Mouse (Mus musculus): ENCODE data around the gene Sprr2a3. TPM values are rescaled to one million over a fixed set of nuclear protein-coding genes. Genes with fewer than 3 reads are reported as not detected.
"Not testable (repeated sequence)": the region's sequence is repeated elsewhere in the genome, so short reads cannot be mapped to it uniquely, and the experiment has no call there.

Sprr2a3 gene
- total and polyA plus RNA-seq, 3 experiments, result not detected

- H3K4me1 ChIP-seq (ENCODE audit: control insufficient read depth in 1 of 2, insufficient read depth in 2 of 2, low read length in 2 of 2); DNase-seq (ENCODE audit: low read depth, low spot score); H3K27ac ChIP-seq (ENCODE audit: control insufficient read depth, low read depth, low read length); H3K79me2 ChIP-seq (ENCODE audit: control insufficient read depth, insufficient read depth, low read length, poor library complexity); H3K27me3 ChIP-seq (ENCODE audit: control insufficient read depth in 1 of 2, insufficient read depth in 2 of 2, low read length in 2 of 2); H3K9ac ChIP-seq (ENCODE audit: control insufficient read depth, low read depth, low read length, poor library complexity, severe bottlenecking); H3K36me3 ChIP-seq (ENCODE audit: control insufficient read depth in 1 of 2, insufficient read depth in 2 of 2, low read length in 2 of 2); H3K9me3 ChIP-seq (replicated peaks; ENCODE audit: insufficient read depth, low read length); H3K4me3 ChIP-seq (ENCODE audit: control insufficient read depth in 1 of 2, insufficient read depth in 1 of 2, low read depth in 2 of 2, low read length in 2 of 2): not testable (repeated sequence)
These were observed 5.6 kb upstream of the Sprr2a3 start for GRCm38 (mm10) chr3:92279663-92280062.

DNA sequence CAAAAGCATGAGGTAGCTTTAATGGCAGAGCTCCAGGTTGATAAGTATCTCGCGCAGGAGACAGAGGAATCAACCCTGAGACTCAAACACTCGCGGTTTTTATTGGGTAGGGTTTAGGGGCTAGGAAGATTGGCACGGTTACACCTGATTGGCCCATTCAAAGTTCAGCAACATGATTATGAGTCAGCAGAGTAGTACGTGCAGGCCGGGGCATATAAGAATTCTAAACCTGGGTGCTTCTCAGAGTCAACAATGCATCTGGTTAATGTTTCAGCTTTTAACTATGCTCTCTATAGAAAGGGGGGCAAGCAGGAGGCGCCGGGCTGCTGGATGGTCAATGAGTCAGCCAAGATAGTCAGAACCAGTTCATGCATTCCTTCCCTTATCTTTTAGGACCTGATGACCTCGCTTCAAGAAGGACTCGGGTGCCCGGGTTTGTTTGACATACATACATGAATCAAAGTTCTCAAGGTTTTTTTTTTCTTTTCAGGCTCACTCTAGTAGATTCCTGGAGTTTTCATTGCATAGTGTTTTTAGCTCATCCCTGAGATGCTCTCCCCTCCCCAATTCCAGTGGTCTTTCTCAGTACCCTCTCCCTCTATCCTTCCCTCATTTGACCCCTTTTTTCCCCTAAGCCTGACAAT lies 4.1 kb upstream of the Sprr2a3 start:
- DNase-seq (ENCODE audit: low read depth, low spot score); H3K4me1 ChIP-seq (ENCODE audit: control insufficient read depth in 1 of 2, insufficient read depth in 2 of 2, low read length in 2 of 2); H3K27ac ChIP-seq (ENCODE audit: control insufficient read depth, low read depth, low read length); H3K9me3 ChIP-seq (replicated peaks; ENCODE audit: insufficient read depth, low read length); H3K27me3 ChIP-seq (ENCODE audit: control insufficient read depth in 1 of 2, insufficient read depth in 2 of 2, low read length in 2 of 2); H3K36me3 ChIP-seq (ENCODE audit: control insufficient read depth in 1 of 2, insufficient read depth in 2 of 2, low read length in 2 of 2); H3K79me2 ChIP-seq (ENCODE audit: control insufficient read depth, insufficient read depth, low read length, poor library complexity); H3K9ac ChIP-seq (ENCODE audit: control insufficient read depth, low read depth, low read length, poor library complexity, severe bottlenecking); H3K4me3 ChIP-seq (ENCODE audit: control insufficient read depth in 1 of 2, insufficient read depth in 1 of 2, low read depth in 2 of 2, low read length in 2 of 2): not testable (repeated sequence)

DNA sequence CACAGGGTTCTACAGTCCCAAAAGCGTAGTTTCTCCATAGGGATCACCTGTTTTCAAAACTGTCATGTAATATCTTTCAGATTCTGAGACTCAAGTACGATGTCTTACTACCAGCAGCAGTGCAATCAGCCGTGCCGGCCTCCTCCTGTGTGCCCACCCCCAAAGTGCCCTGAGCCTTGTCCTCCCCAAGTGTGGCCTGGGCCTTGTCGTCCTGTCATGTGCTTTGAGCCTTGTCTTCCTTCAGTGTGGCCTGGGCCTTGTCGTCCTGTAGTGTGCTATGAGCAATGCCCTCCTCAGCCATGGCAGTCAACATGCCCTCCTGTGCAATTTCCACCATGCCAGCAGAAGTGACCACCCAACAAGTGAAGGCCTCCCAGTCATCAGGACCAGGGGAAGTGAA lies 3.3 kb downstream of the Sprr2a3 start:
- H3K4me3 ChIP-seq (ENCODE audit: control insufficient read depth in 1 of 2, insufficient read depth in 1 of 2, low read depth in 2 of 2, low read length in 2 of 2); H3K79me2 ChIP-seq (ENCODE audit: control insufficient read depth, insufficient read depth, low read length, poor library complexity); H3K9ac ChIP-seq (ENCODE audit: control insufficient read depth, low read depth, low read length, poor library complexity, severe bottlenecking); H3K27ac ChIP-seq (ENCODE audit: control insufficient read depth, low read depth, low read length); H3K9me3 ChIP-seq (replicated peaks; ENCODE audit: insufficient read depth, low read length); H3K36me3 ChIP-seq (ENCODE audit: control insufficient read depth in 1 of 2, insufficient read depth in 2 of 2, low read length in 2 of 2); DNase-seq (ENCODE audit: low read depth, low spot score); H3K27me3 ChIP-seq (ENCODE audit: control insufficient read depth in 1 of 2, insufficient read depth in 2 of 2, low read length in 2 of 2); H3K4me1 ChIP-seq (ENCODE audit: control insufficient read depth in 1 of 2, insufficient read depth in 2 of 2, low read length in 2 of 2): not testable (repeated sequence)

DNA sequence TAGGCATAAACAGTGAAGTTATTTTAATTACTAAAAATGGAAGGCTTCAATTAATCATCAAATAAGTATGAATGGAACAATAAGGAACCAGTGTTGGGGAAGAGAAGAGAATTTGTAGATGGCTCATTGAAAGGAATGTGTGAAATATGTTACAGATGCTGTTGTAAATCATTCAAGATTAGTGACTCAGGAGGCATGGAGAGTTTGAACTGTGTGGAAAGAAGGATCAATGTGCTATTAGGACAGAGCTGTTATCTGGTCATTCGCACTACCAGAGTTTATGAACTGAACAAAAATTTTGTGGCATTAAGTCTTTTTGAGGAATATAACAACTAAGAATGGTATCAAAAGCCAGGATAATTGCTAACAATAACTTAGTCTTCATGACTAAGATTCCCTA lies 22.2 kb downstream of the Sprr2a3 start:
- TF ChIP-seq USF1 (IDR thresholded peaks at IDR 0.05; ENCODE audit: low read depth, low read length), result no peak
- TF ChIP-seq USF2 (IDR thresholded peaks at IDR 0.05; ENCODE audit: borderline replicate concordance in 1 of 2, insufficient read depth in 1 of 2, low read depth in 1 of 2, low read length in 2 of 2), result no peak
- no peak for TF ChIP-seq GATA1 (IDR thresholded peaks at IDR 0.05; ENCODE audit: low read depth, low read length)
- no peak for TF ChIP-seq GABPA (IDR thresholded peaks at IDR 0.05; ENCODE audit: low read depth, low read length)
- no peak for TF ChIP-seq HCFC1 (IDR thresholded peaks at IDR 0.05; ENCODE audit: low read depth, low read length)
- TF ChIP-seq CHD2 (IDR thresholded peaks at IDR 0.05; ENCODE audit: low read length), result no peak
- TF ChIP-seq RAD21 (IDR thresholded peaks at IDR 0.05; ENCODE audit: low read depth, low read length), result no peak
- no peak for TF ChIP-seq E2F4 (IDR thresholded peaks at IDR 0.05; ENCODE audit: borderline replicate concordance, low read depth, low read length)
- no peak for TF ChIP-seq ZC3H11A (IDR thresholded peaks at IDR 0.05; ENCODE audit: low read depth, low read length)
- no peak for TF ChIP-seq ZMIZ1 (IDR thresholded peaks at IDR 0.05; ENCODE audit: low read depth, low read length)
- no peak for TF ChIP-seq POLR2AphosphoS5 (IDR thresholded peaks at IDR 0.05; ENCODE audit: borderline replicate concordance, low read depth, low read length)
- TF ChIP-seq TAL1 (IDR thresholded peaks at IDR 0.05; ENCODE audit: low read length), result no peak
- TF ChIP-seq POLR2AphosphoS2 (IDR thresholded peaks at IDR 0.05; ENCODE audit: low read length), result no peak
- no peak for TF ChIP-seq MYC (IDR thresholded peaks at IDR 0.05; ENCODE audit: low read depth, low read length)
- TF ChIP-seq SMC3 (IDR thresholded peaks at IDR 0.05; ENCODE audit: low read depth, low read length), result no peak
- TF ChIP-seq ZNF384 (IDR thresholded peaks at IDR 0.05; ENCODE audit: low read depth, low read length), result no peak
- TF ChIP-seq NELFE (IDR thresholded peaks at IDR 0.05; ENCODE audit: low read depth, low read length), result no peak
- TF ChIP-seq KAT2A (conservative IDR thresholded peaks at IDR 0.05; ENCODE audit: low read depth, low read length), result no peak
- no peak for TF ChIP-seq RCOR1 (IDR thresholded peaks at IDR 0.05; ENCODE audit: low read depth, low read length)
- TF ChIP-seq BHLHE40 (IDR thresholded peaks at IDR 0.05; ENCODE audit: borderline replicate concordance, low read depth, low read length), result no peak

More for the DNA sequence above, 22.2 kb downstream of the Sprr2a3 start:
- H3K9me3 ChIP-seq (replicated peaks; ENCODE audit: insufficient read depth, low read length), result no peaks in the 10 kb centered on the region
- no peaks in the 10 kb centered on the region for H3K79me2 ChIP-seq (ENCODE audit: control insufficient read depth, insufficient read depth, low read length, poor library complexity)
- no peak for DNase-seq (ENCODE audit: low read depth, low spot score)
- no peaks in the 10 kb centered on the region for H3K27me3 ChIP-seq (ENCODE audit: control insufficient read depth in 1 of 2, insufficient read depth in 2 of 2, low read length in 2 of 2)
- no peak overlapping the region for H3K27ac ChIP-seq (ENCODE audit: control insufficient read depth, low read depth, low read length)
- H3K36me3 ChIP-seq (ENCODE audit: control insufficient read depth in 1 of 2, insufficient read depth in 2 of 2, low read length in 2 of 2), result no peaks in the 10 kb centered on the region
- no peak overlapping the region for H3K9ac ChIP-seq (ENCODE audit: control insufficient read depth, low read depth, low read length, poor library complexity, severe bottlenecking)
- no peak overlapping the region for H3K4me3 ChIP-seq (ENCODE audit: control insufficient read depth in 1 of 2, insufficient read depth in 1 of 2, low read depth in 2 of 2, low read length in 2 of 2)
- H3K4me1 ChIP-seq (ENCODE audit: control insufficient read depth in 1 of 2, insufficient read depth in 2 of 2, low read length in 2 of 2), result no peaks in the 10 kb centered on the region
